Mouse (Mus musculus): ENCODE results near the gene Pmpcb. TPM values are rescaled to one million over a fixed set of nuclear protein-coding genes. Genes with fewer than 3 reads are reported as not detected.
A peak's percentile ranks its signal among the peaks of the same experiment; 100 is the strongest.
"Not testable (repeated sequence)": the region's sequence is repeated elsewhere in the genome, so short reads cannot be mapped to it uniquely, and the experiment has no call there.

Gene Pmpcb
- 10 to 100 TPM; 58.6 to 71.4 TPM for total RNA-seq (2021)

DNA sequence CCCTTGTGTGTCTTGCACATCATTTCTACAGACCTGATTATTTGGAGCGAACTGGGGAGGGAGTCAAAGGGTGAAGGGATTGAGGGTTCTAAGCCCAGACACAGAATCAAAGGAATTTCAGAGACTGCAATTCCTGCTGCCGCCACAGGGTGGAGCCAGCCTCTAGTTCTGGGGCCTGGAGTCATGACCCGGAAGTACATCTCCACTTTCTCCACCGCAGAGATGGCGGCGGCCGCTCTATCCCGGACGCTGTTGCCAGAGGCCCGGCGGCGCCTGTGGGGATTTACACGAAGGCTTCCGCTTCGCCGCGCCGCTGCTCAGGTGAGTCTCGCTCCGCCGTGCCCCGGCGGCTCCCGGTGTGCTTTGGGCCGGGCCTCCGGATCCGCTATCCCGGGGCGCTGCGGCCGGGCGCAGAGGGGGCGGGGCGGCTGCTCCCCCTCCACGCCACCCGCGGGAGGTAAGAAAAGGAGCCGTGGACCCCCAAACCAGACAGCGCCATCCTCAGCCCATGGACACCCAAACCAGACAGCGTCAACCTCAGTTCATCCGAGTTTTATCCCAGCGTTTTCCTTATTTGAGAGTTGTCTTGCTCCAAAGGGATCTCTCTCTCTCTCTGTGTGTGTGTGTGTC, at the start of gene Pmpcb:
Gene Pmpcb, plus strand, starts transcription at position 186 of the 630 bp plus-strand sequence.
- DNase-seq (ENCODE audit: low spot score in 2 of 2), result peak; percentile 87 to 89
- intact Hi-C loops (cut with DNase I), result loop anchor here (1.0 to 5.0 kb wide), 3 partner anchors 35 to 79 kb away; partner anchors contain the start of genes Dnajc2, Napepld and Psmc2

DNA sequence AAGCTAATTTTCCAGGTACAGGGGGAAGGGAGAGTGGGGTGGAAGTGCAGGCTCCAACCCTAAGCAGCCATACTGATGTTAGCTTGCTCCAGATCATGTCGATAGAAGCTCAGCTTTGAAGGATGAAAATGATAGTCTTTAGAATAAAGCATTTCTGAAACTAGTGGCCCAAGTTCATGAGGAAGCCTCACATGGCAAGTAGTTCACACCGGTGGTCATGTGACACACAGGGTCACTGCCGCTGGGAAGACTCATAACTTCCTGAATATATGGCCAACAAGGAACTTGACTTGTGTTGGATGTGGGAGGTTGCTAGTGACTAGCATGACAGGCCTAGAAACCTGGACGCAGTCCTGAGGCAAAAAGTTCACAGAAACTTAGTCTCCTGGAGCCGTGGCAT, 44.7 kb upstream of the Pmpcb start:
- DNase-seq (ENCODE audit: low spot score in 2 of 2), result no peak
- intact Hi-C loops (cut with DNase I), result no loop called here

DNA sequence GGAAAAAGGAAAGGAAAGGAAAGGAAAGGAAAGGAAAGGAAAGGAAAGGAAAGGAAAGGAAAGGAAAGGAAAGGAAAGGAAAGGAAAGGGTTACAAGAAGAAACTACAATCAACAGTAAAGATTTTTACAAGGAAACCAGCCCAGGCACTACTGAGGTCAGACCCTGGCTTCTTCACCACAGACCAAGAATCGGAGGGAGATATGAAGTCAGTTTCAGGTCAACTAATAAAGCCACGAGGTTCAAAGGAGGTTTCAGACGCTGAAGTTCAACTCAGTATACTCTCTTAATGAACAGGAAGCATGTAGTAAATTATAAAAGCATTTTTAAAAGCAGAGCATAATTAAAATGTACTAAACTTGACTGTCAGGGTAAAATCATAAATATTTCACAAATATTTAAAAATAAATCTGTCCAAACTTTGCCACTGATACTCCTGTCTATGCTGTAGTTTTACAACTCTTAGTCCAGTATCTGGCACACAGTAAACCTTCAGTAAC, 43.5 kb upstream of the Pmpcb start:
- DNase-seq (ENCODE audit: low spot score in 2 of 2), result no peak
- intact Hi-C loops (cut with DNase I), result no loop called here

DNA sequence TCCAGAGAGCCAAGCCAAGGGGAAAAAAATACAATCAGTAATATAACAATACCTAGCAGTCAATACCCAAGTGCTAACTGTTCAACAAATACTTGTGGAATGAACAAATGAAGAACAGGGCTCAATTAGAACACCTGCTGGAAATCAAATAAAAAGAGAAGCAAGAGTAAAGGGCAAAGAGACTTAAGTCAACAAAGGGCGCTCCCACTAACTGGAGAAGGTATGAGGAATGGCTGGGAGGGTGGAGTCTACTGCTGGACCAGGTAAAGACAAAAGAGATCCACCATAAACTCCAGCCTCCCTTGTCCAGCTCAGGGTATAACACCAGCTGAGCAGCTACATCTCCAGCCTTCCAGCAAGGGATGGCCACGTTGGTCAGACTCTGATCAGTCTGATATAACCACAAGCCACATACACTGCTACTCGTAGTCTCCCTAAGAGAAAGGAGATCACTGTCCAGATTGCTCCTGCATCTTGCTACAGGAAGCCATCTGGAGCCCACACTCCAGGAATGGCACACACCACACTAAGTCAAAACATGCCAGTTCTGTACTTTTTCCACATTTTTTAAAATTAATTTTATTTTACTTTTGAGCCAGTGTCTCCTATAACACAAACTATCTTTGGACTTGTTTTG, 42.0 kb upstream of the Pmpcb start:
- intact Hi-C loops (cut with DNase I), result no loop called here
- DNase-seq (ENCODE audit: low spot score in 2 of 2), result no peak

DNA sequence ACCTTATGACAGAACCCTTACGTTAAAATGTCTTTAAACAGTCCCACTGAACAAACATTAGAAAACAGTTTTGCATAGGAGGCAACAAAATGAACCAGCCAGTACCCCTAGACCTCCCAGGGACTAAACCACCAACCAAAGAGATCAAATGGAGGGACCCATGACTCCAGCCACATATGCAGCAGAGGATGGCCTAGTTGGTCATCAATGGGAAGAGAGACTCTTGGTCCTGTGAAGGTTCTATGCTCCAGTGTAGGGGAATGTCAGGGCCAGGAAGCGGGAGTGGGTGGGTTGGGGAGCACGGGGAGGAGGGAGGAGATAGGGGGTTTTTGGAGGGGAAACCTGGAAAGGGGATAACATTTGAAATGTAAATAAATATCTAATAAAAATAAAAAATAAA, 37.4 kb upstream of the Pmpcb start:
- intact Hi-C loops (cut with DNase I); DNase-seq (ENCODE audit: low spot score in 2 of 2): not testable (repeated sequence)

DNA sequence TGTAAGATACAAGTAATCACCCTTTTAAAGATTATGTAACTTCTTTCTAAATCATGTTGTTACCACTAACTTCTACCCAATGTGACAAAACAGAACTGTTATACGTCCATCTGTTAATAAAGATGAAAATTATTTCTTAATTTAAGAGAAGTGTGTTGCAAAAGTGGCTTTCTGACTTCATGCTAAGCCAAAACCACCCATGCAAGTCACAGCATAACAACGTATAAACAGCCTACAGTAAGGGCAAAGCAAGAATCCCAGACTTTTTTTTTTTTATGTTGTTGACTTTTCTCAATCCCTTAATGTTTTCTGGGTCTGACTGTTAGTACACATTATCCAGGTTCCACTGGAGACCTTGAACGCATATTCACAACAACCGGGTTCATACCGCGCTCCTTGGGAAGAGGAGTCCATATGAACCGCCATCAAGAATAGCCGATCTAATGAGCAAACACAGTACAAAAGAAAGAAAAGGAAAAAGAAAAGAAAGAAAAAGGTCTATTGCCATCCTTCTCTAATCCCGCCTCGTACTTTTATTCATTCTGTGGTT, 36.6 kb upstream of the Pmpcb start:
- intact Hi-C loops (cut with DNase I), result loop anchor here (5.0 kb wide), 2 partner anchors 37 to 43 kb away; partner anchors contain the start of gene Pmpcb
- DNase-seq (ENCODE audit: low spot score in 2 of 2), result no peak

DNA sequence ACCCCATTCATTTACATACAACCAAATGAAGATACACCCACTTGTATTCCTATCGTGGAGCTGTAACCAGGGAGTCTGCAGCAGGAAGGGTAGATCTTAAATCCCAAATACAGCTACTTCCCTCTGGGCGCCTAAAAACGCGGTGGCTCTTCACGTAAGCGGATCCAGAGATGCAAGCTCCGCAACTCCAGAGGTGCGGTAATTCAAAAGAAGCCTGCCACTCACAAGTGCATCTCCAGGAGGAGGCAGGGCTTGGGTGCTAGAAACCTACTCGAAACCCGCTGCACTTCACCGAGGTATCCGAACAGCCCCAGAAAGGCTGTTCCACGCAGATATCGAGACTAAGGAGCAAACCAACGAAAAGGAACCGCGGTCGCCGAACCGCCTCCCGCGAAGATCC, 36.0 kb upstream of the Pmpcb start:
- no peak for DNase-seq (ENCODE audit: low spot score in 2 of 2)
- intact Hi-C loops (cut with DNase I), result loop anchor here (5.0 kb wide), 2 partner anchors 36 to 44 kb away; partner anchors contain the start of gene Pmpcb

DNA sequence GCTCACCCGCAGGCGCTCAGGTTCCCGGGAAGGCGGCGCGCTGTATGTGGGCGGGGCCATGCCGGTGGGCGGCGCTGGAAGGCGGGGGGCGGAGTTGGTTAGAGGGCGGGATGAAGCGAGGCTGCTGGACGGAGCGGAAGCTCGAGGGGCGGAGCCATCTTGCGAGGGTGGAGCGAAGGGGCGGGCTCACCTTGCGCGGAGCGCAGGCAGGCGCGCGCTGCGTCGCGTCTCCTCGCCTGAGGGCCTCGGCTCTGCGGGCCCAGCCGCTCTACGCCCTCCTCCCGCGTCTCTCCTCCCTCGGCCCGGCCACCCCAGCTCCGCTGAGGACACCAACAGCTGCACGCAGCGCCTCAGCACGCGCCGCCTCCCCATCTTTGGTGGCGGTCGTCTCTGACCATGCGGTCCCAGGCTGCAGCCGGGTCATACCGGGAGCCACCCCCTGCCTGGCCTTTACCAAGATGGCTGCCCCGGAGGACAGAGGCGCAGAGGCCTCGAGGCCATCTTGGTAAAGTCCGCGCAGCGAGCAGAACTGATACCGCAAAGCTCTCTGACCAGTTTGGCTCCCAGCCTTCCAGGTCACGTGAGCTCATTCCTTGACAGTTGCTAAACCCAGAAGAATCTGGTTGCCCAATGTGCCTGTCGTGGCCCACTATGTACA, 35.5 kb upstream of the Pmpcb start, which contains the start of gene Napepld:
Gene Napepld, minus strand, starts transcription at position 46 of the 658 bp plus-strand sequence.
- intact Hi-C loops (cut with DNase I), result loop anchor here (5.0 kb wide), 2 partner anchors 36 to 44 kb away; partner anchors contain the start of gene Pmpcb
- DNase-seq (ENCODE audit: low spot score in 2 of 2), result peak; percentile 98 to 99

DNA sequence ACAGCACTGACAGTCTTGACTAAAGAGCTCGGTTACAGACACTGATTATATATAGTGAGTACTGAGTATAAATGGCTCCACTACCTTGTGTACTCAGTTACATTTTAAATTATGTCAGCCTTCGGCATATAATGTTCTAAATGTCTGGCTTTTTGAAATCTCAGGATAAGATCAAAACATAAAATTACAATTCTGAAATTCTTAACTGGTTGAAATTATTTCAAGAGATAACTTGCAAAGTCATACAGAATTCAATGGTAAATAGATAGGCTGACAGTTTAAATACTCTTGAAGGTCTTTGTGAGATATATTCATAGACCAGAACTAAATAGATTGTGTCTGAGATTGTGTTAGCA, 35.0 kb upstream of the Pmpcb start:
- intact Hi-C loops (cut with DNase I), result loop anchor here (5.0 kb wide), 2 partner anchors 35 to 45 kb away; partner anchors contain the start of gene Pmpcb
- DNase-seq (ENCODE audit: low spot score in 2 of 2), result no peak

DNA sequence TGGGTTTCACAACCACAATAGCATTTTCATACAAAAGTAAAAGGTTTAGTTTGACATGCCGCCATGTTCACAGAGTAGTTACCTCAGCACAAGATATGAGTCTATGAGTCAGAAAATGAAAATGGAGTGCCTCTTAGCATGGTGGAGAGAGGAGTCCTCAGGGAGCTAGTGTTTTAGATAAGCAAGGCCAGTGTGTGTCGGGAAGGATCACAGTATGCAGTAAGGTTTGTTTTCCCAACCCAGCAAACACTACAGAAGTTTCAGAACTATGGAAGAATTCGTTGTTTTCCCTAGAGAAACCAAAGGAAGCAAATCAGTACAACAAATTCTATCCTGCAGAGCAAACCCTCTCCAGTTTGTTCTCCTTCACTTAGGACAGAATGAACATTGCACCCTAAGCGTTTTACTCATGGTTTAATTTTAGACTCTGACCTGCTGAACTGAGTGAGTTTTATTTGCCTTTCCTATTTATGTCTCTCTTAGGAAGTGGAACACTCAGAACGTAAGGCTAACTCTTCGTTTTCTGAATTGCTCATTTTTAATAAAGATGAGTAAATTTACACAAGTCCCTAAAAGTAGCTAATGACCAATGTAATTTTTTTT, 34.0 kb upstream of the Pmpcb start:
- no peak for DNase-seq (ENCODE audit: low spot score in 2 of 2)
- intact Hi-C loops (cut with DNase I), result loop anchor here (5.0 kb wide), 2 partner anchors 34 to 46 kb away; partner anchors contain the start of gene Pmpcb

DNA sequence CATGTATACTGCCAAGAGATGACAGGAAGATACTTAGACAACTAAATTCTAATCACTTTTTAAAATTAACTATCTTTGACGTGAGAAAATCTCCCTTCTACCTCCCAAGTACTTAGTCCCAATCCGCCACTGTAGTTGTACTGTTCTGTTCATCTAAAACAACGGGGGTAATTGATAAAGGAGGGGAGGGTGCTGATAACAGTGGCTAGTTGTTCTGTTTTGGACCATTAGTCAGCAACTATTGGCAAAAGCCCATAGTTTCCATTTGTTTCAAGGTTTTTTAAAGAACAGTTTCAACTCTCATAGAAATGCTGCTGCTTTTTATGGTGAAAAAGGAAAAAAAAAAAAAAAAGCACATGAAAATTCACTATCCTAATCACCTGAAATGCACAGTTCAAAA, 33.2 kb upstream of the Pmpcb start:
- intact Hi-C loops (cut with DNase I), result loop anchor here (5.0 kb wide), 2 partner anchors 34 to 46 kb away; partner anchors contain the start of gene Pmpcb
- no peak for DNase-seq (ENCODE audit: low spot score in 2 of 2)

DNA sequence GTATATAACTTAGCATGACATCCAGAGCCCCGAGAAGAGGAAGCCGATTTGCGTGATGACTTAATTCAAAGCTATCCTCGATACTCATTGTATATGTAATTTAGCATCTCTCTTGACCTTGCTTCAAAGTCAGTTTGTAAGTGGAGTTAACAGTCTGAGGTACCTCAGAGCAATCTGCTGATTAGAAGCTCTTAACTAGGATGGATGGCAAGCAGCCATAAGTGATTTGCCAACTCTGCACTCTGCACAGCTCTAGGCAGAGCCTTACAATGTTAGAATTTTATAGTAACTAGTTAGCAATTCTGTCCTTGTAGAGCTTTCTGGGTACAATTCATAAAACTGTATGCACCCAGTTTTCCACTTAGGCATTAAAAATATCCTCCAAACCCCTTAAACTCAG, 30.4 kb upstream of the Pmpcb start:
- DNase-seq (ENCODE audit: low spot score in 2 of 2), result no peak
- intact Hi-C loops (cut with DNase I), result no loop called here

DNA sequence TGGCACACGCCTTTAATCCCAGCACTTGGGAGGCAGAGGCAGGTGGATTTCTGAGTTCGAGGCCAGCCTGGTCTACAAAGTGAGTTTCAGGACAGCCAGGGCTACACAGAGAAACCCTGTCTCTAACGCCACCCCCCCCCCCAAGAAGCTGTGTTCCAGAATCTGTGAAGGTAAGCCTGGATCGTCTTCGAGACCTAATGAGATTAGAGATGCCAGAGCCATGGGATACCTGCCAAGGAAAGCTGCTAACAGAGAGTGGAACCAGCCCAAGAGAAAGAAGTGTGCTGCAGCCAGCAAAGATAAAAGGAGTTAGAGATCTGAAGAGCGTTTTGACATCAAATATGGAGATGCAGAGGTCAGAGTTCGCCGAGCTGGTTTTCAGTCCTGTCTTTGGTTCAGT, 28.9 kb upstream of the Pmpcb start:
- intact Hi-C loops (cut with DNase I); DNase-seq (ENCODE audit: low spot score in 2 of 2): not testable (repeated sequence)

DNA sequence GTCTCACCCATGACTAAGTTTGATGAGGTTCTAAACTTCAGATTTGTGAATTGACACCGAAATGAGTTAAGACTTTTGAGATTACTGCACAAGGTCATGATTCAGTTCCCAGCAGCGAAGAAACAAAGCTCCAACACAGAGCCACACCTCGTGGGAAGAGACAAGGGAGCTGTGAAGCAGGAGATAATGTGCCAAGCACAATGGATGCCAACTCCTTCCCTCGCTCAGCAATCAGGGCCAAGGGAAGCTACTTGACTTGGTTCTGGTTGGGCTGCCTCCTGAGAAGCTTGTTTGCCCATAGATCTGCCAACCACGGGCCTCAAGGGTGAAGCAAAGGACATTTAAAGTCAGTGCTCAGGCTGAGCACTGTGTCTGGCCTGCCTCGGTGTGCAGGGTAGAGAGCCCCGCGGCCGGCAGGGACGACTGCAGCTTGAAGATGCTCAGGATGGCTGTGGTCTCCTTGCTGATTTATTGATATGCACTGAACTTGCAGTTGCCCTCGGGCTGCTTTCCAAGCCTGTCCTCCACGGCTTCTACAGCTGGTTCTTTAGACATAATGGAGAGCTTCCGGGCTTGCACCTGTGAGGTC, 24.7 kb upstream of the Pmpcb start:
- intact Hi-C loops (cut with DNase I), result no loop called here
- DNase-seq (ENCODE audit: low spot score in 2 of 2), result no peak

DNA sequence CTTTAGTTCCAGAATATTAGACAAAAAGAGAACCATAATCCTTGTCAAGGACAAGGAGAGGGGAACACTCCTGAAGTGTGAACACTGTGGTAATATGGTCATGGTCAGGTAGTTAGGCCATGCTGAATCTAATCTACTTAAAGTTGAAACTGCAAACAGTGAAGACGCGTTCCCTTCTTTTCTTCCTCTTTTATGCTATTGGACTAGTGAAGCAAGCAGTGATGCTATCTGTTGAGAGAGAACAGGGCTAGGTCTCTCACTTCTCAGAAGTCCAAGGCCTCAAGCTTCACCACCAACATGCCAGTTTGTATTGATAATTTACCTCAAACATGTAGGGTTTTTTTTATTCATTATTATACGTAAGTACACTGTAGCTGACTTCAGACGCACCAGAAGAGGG, 22.5 kb upstream of the Pmpcb start:
- intact Hi-C loops (cut with DNase I), result no loop called here
- DNase-seq (ENCODE audit: low spot score in 2 of 2), result no peak

DNA sequence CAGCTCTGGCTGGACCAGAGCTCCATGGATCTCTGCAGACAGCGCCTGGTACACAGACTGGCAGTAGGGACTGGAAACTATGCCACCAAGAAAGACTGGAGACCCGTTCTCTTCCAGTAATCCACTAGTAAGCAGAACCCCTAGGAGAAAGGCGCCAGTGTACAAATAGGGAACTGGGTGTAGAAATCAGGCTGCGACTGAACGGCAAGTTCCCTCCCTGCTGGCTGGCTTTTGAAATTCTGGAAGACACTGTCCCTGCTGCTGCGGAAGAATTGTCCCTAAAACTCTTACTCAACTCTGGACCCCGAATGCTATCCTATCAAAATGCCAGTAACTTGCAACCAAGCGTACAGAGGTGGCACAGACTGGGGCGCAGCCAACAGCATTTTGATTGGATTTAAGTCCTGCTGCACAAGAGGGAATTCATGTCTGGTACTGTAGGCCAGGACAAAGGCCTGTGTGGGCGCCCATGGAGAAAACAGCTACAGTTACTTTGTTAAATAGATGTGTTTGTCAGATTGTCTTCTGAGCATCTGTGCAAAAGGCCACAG, 19.7 kb upstream of the Pmpcb start:
- intact Hi-C loops (cut with DNase I), result no loop called here
- no peak for DNase-seq (ENCODE audit: low spot score in 2 of 2)

DNA sequence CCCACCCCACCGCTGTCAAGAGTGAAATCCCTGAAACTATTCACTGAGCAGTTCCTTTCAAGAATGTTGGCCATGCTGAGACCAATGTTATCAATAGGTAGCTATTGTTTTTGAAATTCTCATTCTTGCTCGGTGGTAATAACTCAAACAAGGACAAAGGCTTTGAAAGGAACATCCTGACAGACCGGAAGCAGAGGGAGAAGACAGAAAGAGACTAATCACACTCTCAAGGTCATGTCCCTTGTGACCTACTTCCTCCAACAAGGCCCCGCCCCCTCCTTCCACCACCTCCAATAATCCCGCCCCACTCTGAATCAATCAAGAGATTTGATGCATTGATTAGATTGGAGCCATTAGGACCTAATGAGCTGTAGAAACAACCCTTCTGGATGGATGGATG, 18.4 kb upstream of the Pmpcb start:
- intact Hi-C loops (cut with DNase I), result no loop called here
- DNase-seq (ENCODE audit: low spot score in 2 of 2), result no peak

DNA sequence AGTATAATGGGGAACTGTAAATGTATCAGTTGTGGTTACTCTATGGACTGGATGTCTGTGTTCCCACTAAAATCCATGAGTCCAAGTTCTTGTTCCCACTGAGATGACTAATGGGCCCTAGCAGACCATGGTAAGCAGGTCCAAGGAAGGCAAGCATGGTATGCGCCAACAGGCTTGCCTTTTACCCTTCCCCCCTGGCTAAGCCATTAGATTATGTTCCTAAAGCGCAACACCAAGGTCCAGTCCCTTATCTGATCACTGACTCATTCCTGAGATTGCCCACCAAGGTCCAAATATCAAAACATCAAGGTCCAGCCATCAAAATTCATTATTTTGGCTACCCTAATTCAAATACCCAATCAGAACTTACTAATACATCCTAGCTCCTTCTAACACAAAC, 17.7 kb upstream of the Pmpcb start:
- intact Hi-C loops (cut with DNase I), result no loop called here

DNA sequence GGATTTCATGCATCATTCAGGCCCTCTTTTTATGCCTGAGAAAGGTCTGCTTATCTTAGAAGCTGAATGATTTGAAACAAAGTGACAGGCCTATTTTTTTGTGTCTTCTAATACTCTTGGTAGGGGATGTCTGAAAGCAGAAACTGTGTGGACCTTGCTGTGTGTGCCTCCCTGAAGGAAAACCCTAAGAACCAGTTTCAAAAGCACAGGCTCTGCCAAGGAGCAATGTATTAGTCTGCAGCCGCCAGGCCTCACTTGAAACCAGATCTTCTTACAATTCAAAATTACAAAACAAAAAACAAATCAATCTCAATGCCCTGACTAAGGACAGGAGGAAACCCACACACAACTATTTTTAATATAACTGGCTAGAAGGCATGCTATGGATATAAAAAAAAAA, 12.5 kb upstream of the Pmpcb start:
- intact Hi-C loops (cut with DNase I), result loop anchor here (10.0 kb wide), 1 partner anchor 460 kb away; no protein-coding TSS in a partner anchor
- DNase-seq (ENCODE audit: low spot score in 2 of 2), result no peak

More for the DNA sequence above, 17.7 kb upstream of the Pmpcb start:
- DNase-seq (ENCODE audit: low spot score in 2 of 2), result no peak
